Mouse (Mus musculus): ENCODE measurements around the gene Ttc7b. TPM values are rescaled to one million over a fixed set of nuclear protein-coding genes. Genes with fewer than 3 reads are reported as not detected.

The Ttc7b gene
- total and polyA plus RNA-seq, 3 experiments, result 11.7 to 23.7 TPM; not detected in 1

DNA sequence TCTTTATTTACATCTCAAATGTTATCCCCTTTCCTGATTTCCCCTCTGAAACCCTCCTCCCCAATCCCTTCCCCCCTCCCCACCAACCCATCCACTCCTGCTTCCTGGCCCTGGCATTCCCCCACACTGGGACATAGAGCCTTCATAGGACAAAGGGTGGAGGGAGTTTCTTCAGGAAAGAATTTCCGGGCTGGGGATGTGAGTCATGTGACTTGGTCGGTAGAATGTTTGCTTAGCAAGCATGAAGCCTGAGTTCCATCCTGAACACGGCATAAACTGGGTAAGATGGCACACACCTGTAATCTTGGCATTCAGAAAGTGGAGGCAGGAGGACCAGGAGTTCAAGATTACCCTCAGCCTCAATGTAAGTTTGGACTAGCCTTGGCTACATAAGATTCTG lies 151.4 kb downstream of the Ttc7b start:
- no peaks in the 10 kb centered on the region for H3K79me2 ChIP-seq (ENCODE audit: control insufficient read depth, insufficient read depth, low read length, poor library complexity)
- no peak for DNase-seq (ENCODE audit: low read depth, low spot score)
- H3K9me3 ChIP-seq (replicated peaks; ENCODE audit: insufficient read depth, low read length), result no peaks in the 10 kb centered on the region
- no peak overlapping the region for H3K4me3 ChIP-seq (ENCODE audit: control insufficient read depth in 1 of 2, insufficient read depth in 1 of 2, low read depth in 2 of 2, low read length in 2 of 2)
- H3K36me3 ChIP-seq (ENCODE audit: control insufficient read depth in 1 of 2, insufficient read depth in 2 of 2, low read length in 2 of 2), result 0 out of 4 replicates have a peak, but pooled peaks cover 0 to 3% of the 10 kb centered on the region in 2 experiments
- no peaks in the 10 kb centered on the region for H3K27me3 ChIP-seq (ENCODE audit: control insufficient read depth in 1 of 2, insufficient read depth in 2 of 2, low read length in 2 of 2)
- H3K27ac ChIP-seq (ENCODE audit: control insufficient read depth, low read depth, low read length), result no peak overlapping the region
- H3K9ac ChIP-seq (ENCODE audit: control insufficient read depth, low read depth, low read length, poor library complexity, severe bottlenecking), result no peak overlapping the region
- no peaks in the 10 kb centered on the region; a peak in 1 of 4 replicates for H3K4me1 ChIP-seq (ENCODE audit: control insufficient read depth in 1 of 2, insufficient read depth in 2 of 2, low read length in 2 of 2)
- no peak for TF ChIP-seq CTCF (IDR thresholded peaks at IDR 0.05 in 2 of 3, conservative IDR thresholded peaks at IDR 0.05 in 1 of 3; ENCODE audit: control insufficient read depth in 1 of 3, insufficient read depth in 1 of 3, low read depth in 2 of 3, low read length in 3 of 3, poor library complexity in 1 of 3, severe bottlenecking in 1 of 3)
- TF ChIP-seq MYB (IDR thresholded peaks at IDR 0.05; ENCODE audit: low read depth, low read length), result no peak

DNA sequence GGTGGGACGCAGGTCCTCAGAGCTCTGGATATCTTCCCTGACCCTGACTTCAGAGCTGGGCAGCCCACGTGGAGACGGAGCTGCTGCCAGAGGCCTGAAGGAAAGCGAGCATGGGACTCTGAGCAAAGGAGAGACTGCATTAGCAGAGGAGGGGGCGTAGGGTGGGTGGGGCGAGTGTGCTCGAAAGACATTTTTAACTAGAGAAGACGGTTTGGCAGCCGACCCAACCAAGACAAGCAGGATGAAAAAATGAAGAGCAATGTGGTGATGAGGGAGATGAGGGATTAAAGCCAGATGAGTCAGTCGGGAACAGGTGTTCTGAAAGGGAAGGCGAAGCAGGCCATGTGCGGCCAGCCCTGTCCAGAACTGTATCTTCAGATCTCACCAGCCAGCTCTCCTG lies 159.3 kb downstream of the Ttc7b start:
- DNase-seq (ENCODE audit: low read depth, low spot score), result no peak
- Histone ChIP-seq H3K9me3 (replicated peaks; ENCODE audit: insufficient read depth, low read length) (no peaks in the 10 kb centered on the region), H3K4me3 (ENCODE audit: control insufficient read depth in 1 of 2, insufficient read depth in 1 of 2, low read depth in 2 of 2, low read length in 2 of 2) (no peak overlapping the region), H3K79me2 (ENCODE audit: control insufficient read depth, insufficient read depth, low read length, poor library complexity) (no peaks in the 10 kb centered on the region), H3K27ac (ENCODE audit: control insufficient read depth, low read depth, low read length) (no peak overlapping the region), H3K4me1 (ENCODE audit: control insufficient read depth in 1 of 2, insufficient read depth in 2 of 2, low read length in 2 of 2) (peaks cover 0 to 4% of the 10 kb centered on the region in 2 experiments; a peak in 1 of 4 replicates), H3K36me3 (ENCODE audit: control insufficient read depth in 1 of 2, insufficient read depth in 2 of 2, low read length in 2 of 2) (peaks cover 1 to 2% of the 10 kb centered on the region in 2 experiments; a peak in 1 of 4 replicates), H3K9ac (ENCODE audit: control insufficient read depth, low read depth, low read length, poor library complexity, severe bottlenecking) (no peak overlapping the region), H3K27me3 (ENCODE audit: control insufficient read depth in 1 of 2, insufficient read depth in 2 of 2, low read length in 2 of 2) (no peaks in the 10 kb centered on the region)
- TF ChIP-seq TAL1 (IDR thresholded peaks at IDR 0.05; ENCODE audit: low read length), result no peak
- no peak for TF ChIP-seq TCF12 (IDR thresholded peaks at IDR 0.05; ENCODE audit: low read depth, low read length)
- TF ChIP-seq BHLHE40 (IDR thresholded peaks at IDR 0.05; ENCODE audit: borderline replicate concordance, low read depth, low read length), result no peak
- no peak for TF ChIP-seq MAZ (IDR thresholded peaks at IDR 0.05; ENCODE audit: low read depth, low read length)
- no peak for TF ChIP-seq CTCF (IDR thresholded peaks at IDR 0.05 in 2 of 3, conservative IDR thresholded peaks at IDR 0.05 in 1 of 3; ENCODE audit: control insufficient read depth in 1 of 3, insufficient read depth in 1 of 3, low read depth in 2 of 3, low read length in 3 of 3, poor library complexity in 1 of 3, severe bottlenecking in 1 of 3)
- TF ChIP-seq MYC (IDR thresholded peaks at IDR 0.05; ENCODE audit: low read depth, low read length), result no peak
- TF ChIP-seq POLR2A (IDR thresholded peaks at IDR 0.05; ENCODE audit: control insufficient read depth in 1 of 2, insufficient read depth in 1 of 2, low read depth in 1 of 2, low read length in 2 of 2, poor library complexity in 1 of 2), result no peak
- TF ChIP-seq ZC3H11A (IDR thresholded peaks at IDR 0.05; ENCODE audit: low read depth, low read length), result no peak
- TF ChIP-seq CHD2 (IDR thresholded peaks at IDR 0.05; ENCODE audit: low read length), result no peak
- TF ChIP-seq EP300 (IDR thresholded peaks at IDR 0.05; ENCODE audit: low read depth in 1 of 2, low read length in 2 of 2), result no peak
- no peak for TF ChIP-seq GATA1 (IDR thresholded peaks at IDR 0.05; ENCODE audit: low read depth, low read length)
- no peak for TF ChIP-seq RCOR1 (IDR thresholded peaks at IDR 0.05; ENCODE audit: low read depth, low read length)

DNA sequence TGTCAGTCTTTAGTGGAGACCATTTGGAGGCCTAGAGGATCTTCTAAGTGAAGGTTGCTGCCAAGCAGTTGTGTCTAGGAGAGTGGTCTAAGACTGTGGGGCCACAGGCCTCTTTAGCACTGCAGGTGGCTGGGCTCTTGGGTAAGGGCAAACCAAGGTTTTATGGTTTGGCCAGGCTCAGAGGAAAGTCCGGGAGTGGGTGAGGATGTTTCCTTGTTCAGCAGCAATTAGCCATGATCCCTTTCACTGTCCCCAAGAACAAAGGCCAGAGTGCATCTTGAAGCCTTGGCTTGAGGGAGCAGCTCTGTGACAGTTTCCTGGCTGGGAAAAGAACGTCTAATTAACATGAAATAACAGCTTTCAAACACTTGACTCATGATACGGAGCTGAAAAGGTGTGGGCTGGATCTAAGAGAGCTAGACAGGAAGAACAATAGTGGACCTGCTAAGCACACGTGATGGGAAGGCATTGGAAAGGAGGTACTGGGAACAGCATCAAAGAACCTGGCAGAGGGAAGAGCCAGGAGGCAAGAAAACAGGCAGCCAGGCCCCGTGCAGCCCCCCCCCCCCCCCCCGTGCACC lies 162.5 kb downstream of the Ttc7b start:
- H3K9me3 ChIP-seq (replicated peaks; ENCODE audit: insufficient read depth, low read length), result no peaks in the 10 kb centered on the region
- H3K27me3 ChIP-seq (ENCODE audit: control insufficient read depth in 1 of 2, insufficient read depth in 2 of 2, low read length in 2 of 2), result no peaks in the 10 kb centered on the region
- H3K9ac ChIP-seq (ENCODE audit: control insufficient read depth, low read depth, low read length, poor library complexity, severe bottlenecking), result no peak overlapping the region
- H3K36me3 ChIP-seq (ENCODE audit: control insufficient read depth in 1 of 2, insufficient read depth in 2 of 2, low read length in 2 of 2), result peaks cover 0 to 9% of the 10 kb centered on the region in 2 experiments; a peak in 2 of 4 replicates
- no peak overlapping the region for H3K27ac ChIP-seq (ENCODE audit: control insufficient read depth, low read depth, low read length)
- H3K4me1 ChIP-seq (ENCODE audit: control insufficient read depth in 1 of 2, insufficient read depth in 2 of 2, low read length in 2 of 2), result peaks cover 0 to 14% of the 10 kb centered on the region in 2 experiments
- H3K4me3 ChIP-seq (ENCODE audit: control insufficient read depth in 1 of 2, insufficient read depth in 1 of 2, low read depth in 2 of 2, low read length in 2 of 2), result no peak overlapping the region
- TF ChIP-seq TCF12 (IDR thresholded peaks at IDR 0.05; ENCODE audit: low read depth, low read length), result no peak
- no peak for TF ChIP-seq TAL1 (IDR thresholded peaks at IDR 0.05; ENCODE audit: low read length)
- no peak for TF ChIP-seq GABPA (IDR thresholded peaks at IDR 0.05; ENCODE audit: low read depth, low read length)
- H3K79me2 ChIP-seq (ENCODE audit: control insufficient read depth, insufficient read depth, low read length, poor library complexity), result no peaks in the 10 kb centered on the region
- DNase-seq (ENCODE audit: low read depth, low spot score), result no peak
